Mouse (Mus musculus) forebrain, postnatal 0 days (tissue): ENCODE data around the gene March9. TPM values are rescaled to one million over a fixed set of nuclear protein-coding genes. Genes with fewer than 3 reads are reported as not detected.
A peak's percentile ranks its signal among the peaks of the same experiment; 100 is the strongest.
"Not testable (repeated sequence)": the region's sequence is repeated elsewhere in the genome, so short reads cannot be mapped to it uniquely, and the experiment has no call there.

Source experiments
- ATAC-seq: fragments of 200-750 bp; cut with Nextera tagmentation; 2 replicates; pipeline ENCODE4 v1.8.0; 2017; ENCODE audit warnings: mild to moderate bottlenecking, moderate library complexity
- DNase-seq: peaks from one replicate; pipeline ENCODE4 v3.0.0-alpha.2; 2015
- H3K27ac ChIP-seq: fragments of 300-500 bp; sonication (generic); 2 replicates; pipeline ENCODE4 v1.5.1; 2014; ENCODE audit warnings: low read depth, mild to moderate bottlenecking, antibody characterized with exemption, low read length, moderate library complexity, mixed read lengths
- H3K27me3 ChIP-seq: fragments of 300-500 bp; sonication (generic); 2 replicates; pipeline ENCODE4 v1.6.1; 2014; ENCODE audit warnings: mild to moderate bottlenecking, low read length, mixed read lengths; ENCODE audit not compliant: insufficient read depth
- H3K36me3 ChIP-seq: fragments of 300-500 bp; sonication (generic); 2 replicates; pipeline ENCODE4 v1.6.1; 2014; ENCODE audit warnings: mild to moderate bottlenecking, moderate library complexity; ENCODE audit not compliant: insufficient read depth
- H3K4me1 ChIP-seq: fragments of 300-500 bp; sonication (generic); 2 replicates; pipeline ENCODE4 v1.6.1; 2014; ENCODE audit warnings: antibody characterized with exemption; ENCODE audit not compliant: insufficient read depth
- H3K4me2 ChIP-seq: fragments of 300-500 bp; sonication (generic); 2 replicates; pipeline ENCODE4 v1.6.1; 2014; ENCODE audit warnings: low read depth, mild to moderate bottlenecking, moderate library complexity
- H3K4me3 ChIP-seq: fragments of 300-500 bp; sonication (generic); 2 replicates; pipeline ENCODE4 v1.5.1; 2014; ENCODE audit warnings: low read depth, low read length, mixed read lengths
- H3K9ac ChIP-seq: fragments of 300-500 bp; sonication (generic); 2 replicates; pipeline ENCODE4 v1.6.1; 2014; ENCODE audit warnings: mild to moderate bottlenecking
- H3K9me3 ChIP-seq: fragments of 300-500 bp; sonication (generic); 2 replicates; pipeline ENCODE4 v1.6.1; 2016; ENCODE audit warnings: low read length
- CTCF ChIP-seq: sonication (generic); IDR thresholded peaks from 2 replicates; pipeline ENCODE4 v1.5.1; 2016; ENCODE audit warnings: antibody characterized with exemption, control low read depth, low read depth
- WGBS: fragments of 180-500 bp; shearing (Covaris S2); extraction: QIAGEN DNeasy Blood & Tissue Kit; methylation state at CpG from one replicate; pipeline ENCODE4 v1.1.7; 2014; 5-methylcytosine and 5-hydroxymethylcytosine counted together
- polyA plus RNA-seq: library from polyadenylated mRNA; unstranded; fragments of >200 nt; fragmentation: Nextera tagmentation; extraction: Ambion mirVana; gene quantifications from 2 replicates; pipeline ENCODE4 v1.2.1, GENCODE M21; 2015
- total RNA-seq: library from RNA; depleted of rRNA; stranded (reverse); fragments of >200 nt; gene quantifications from 2 replicates; pipeline ENCODE4 v1.2.3, GENCODE M21; 2014

March9 gene
- total and polyA plus RNA-seq, 2 experiments from 2014 or later = 7.9 to 75.8 TPM

- no peak for ATAC-seq
- 67% methylated on average over 9 of the region's 9 CpGs for WGBS
- no peak for TF ChIP-seq CTCF
- H3K4me1 ChIP-seq = 0 out of 2 replicates have a peak, but pooled peaks cover 8% of the 10 kb centered on the region
- 0 out of 2 replicates have a peak within 1 kb of the TSS, but pooled peaks have one; percentile 4 for H3K27ac ChIP-seq
- no peaks in the 10 kb centered on the region for H3K27me3 ChIP-seq
- no peaks in the 10 kb centered on the region for H3K36me3 ChIP-seq
- 0 out of 2 replicates have a peak within 1 kb of the TSS, but pooled peaks have one; percentile 10 for H3K4me2 ChIP-seq
- H3K9me3 ChIP-seq = no peaks in the 10 kb centered on the region
- H3K4me3 ChIP-seq = no peak within 1 kb of the TSS
- no peak for DNase-seq
- H3K9ac ChIP-seq = no peak within 1 kb of the TSS
Measured at GRCm38 (mm10) chr10:127075080-127075479, 15.1 kb upstream of the March9 start, which contains the start of gene Agap2. TSS of gene Agap2 (plus strand) at chr10:127075284.

- DNase-seq (no peak), ATAC-seq (no peak)
- Histone ChIP-seq H3K4me3 (no peak overlapping the region), H3K27ac (no peak overlapping the region), H3K36me3 (no peaks in the 10 kb centered on the region), H3K27me3 (no peaks in the 10 kb centered on the region), H3K4me2 (no peak overlapping the region), H3K9ac (no peak overlapping the region), H3K9me3 (no peaks in the 10 kb centered on the region), H3K4me1 (peaks cover 13% of the 10 kb centered on the region)
- WGBS = 95% methylated on average over 1 of the region's 1 CpGs
- TF ChIP-seq CTCF = no peak
Measured at GRCm38 (mm10) chr10:127073981-127074380, 14.0 kb upstream of the March9 start.

GRCm38 (mm10) chr10:127072969-127073368 is 13.0 kb upstream of the March9 start:
- H3K4me2 ChIP-seq, ATAC-seq, DNase-seq, H3K27ac ChIP-seq, H3K27me3 ChIP-seq, H3K9ac ChIP-seq, H3K4me3 ChIP-seq, H3K9me3 ChIP-seq, H3K36me3 ChIP-seq: not testable (repeated sequence)
- WGBS = 72% methylated on average over 2 of the region's 2 CpGs
- H3K4me1 ChIP-seq = peaks cover 19% of the 10 kb centered on the region

GRCm38 (mm10) chr10:127072270-127072669 is 12.3 kb upstream of the March9 start:
- DNase-seq, H3K27ac ChIP-seq, H3K9ac ChIP-seq, H3K27me3 ChIP-seq, ATAC-seq, H3K4me3 ChIP-seq, H3K9me3 ChIP-seq, H3K4me2 ChIP-seq: not testable (repeated sequence)
- Histone ChIP-seq H3K4me1 (peaks cover 14% of the 10 kb centered on the region), H3K36me3 (peaks cover 16% of the 10 kb centered on the region)
- 82% methylated on average over 4 of the region's 4 CpGs for WGBS

GRCm38 (mm10) chr10:127071203-127071602 is 11.2 kb upstream of the March9 start:
- 68% methylated on average over 9 of the region's 9 CpGs for WGBS
- Histone ChIP-seq H3K9ac (0 out of 2 replicates have a peak overlapping the region, but pooled peaks have one; percentile 19), H3K4me1 (peaks cover 14% of the 10 kb centered on the region), H3K27me3 (no peaks in the 10 kb centered on the region), H3K27ac (no peak overlapping the region), H3K36me3 (peaks cover 27% of the 10 kb centered on the region), H3K4me3 (peak overlapping the region; percentile 50), H3K9me3 (no peaks in the 10 kb centered on the region), H3K4me2 (peak overlapping the region; percentile 93)
- TF ChIP-seq CTCF = no peak
- ATAC-seq (no peak), DNase-seq (no peak)

GRCm38 (mm10) chr10:127070190-127071121 is 10.5 kb upstream of the March9 start, which contains the start of gene Tspan31:
TSS of gene Tspan31 (minus strand) at chr10:127070264.
- Histone ChIP-seq H3K27ac (peak within 1 kb of the TSS; percentile 84), H3K4me3 (peak within 1 kb of the TSS; percentile 50), H3K9ac (peak within 1 kb of the TSS; percentile 54), H3K9me3 (no peaks in the 10 kb centered on the region), H3K4me1 (peaks cover 14% of the 10 kb centered on the region), H3K4me2 (peak within 1 kb of the TSS; percentile 93), H3K27me3 (no peaks in the 10 kb centered on the region), H3K36me3 (peaks cover 34% of the 10 kb centered on the region)
- no peak for TF ChIP-seq CTCF
- ATAC-seq = peak; percentile 96
- under 1% methylated on average over 36 of the region's 36 CpGs for WGBS
- DNase-seq = peak; percentile 97
